Comparison of ENCODE assay signal across 8 mouse cellular contexts in genomic region chr1:39522519-39522918, GRCm38 (mm10). TPM values are rescaled to one million over a fixed set of nuclear protein-coding genes. Genes with fewer than 3 reads are reported as not detected.
A peak's percentile ranks its signal among the peaks of the same experiment; 100 is the strongest.
DNase-seq lines count a peak whose midpoint lies in the region; ATAC-seq and TF ChIP-seq lines count a peak whose summit lies in the region.

No protein-coding gene starts in this region.

- no peak overlapping the region for H3K4me2 ChIP-seq in embryonic facial prominence, embryonic 14.5 days (ENCODE audit: low read depth, low read length)

- H3K27ac ChIP-seq in embryonic facial prominence, embryonic 14.5 days (replicated peaks; ENCODE audit: low read depth, low read length): no peak overlapping the region

- no peak; the same call in 1 of the 2 replicates for ATAC-seq in G1E (ENCODE audit: extremely low read depth, insufficient number of reproducible peaks, low FRiP score, poor library complexity, severe bottlenecking)
- no peak for ATAC-seq in embryonic facial prominence, embryonic 14.5 days (ENCODE audit: low read depth)

- H3K9me3 ChIP-seq in G1E (replicated peaks): peaks cover 9% of the 10 kb centered on the region
- no peaks in the 10 kb centered on the region for H3K9me3 ChIP-seq in embryonic facial prominence, embryonic 14.5 days (ENCODE audit: control insufficient read depth, low read length)

- 24% methylated on average over 5 of the region's 5 CpGs for WGBS in embryonic facial prominence, embryonic 14.5 days

- no peak overlapping the region for H3K4me3 ChIP-seq in G1E (ENCODE audit: low read depth, low read length)
- no peak overlapping the region for H3K4me3 ChIP-seq in embryonic facial prominence, embryonic 14.5 days (ENCODE audit: low read depth, low read length)

- DNase-seq in cerebellum, adult 18-20 months: peak; percentile 44 to 59
- DNase-seq in cerebellum, adult 11 months: no peak
- DNase-seq in layer of hippocampus, postnatal 10 days (ENCODE audit: low spot score in 2 of 2): peak; percentile 36 to 52
- no peak for DNase-seq in layer of hippocampus, postnatal 25 days (ENCODE audit: extremely low spot score in 1 of 2, low spot score in 1 of 2)
- DNase-seq in G1E (ENCODE audit: low spot score): peak; percentile 48
- DNase-seq in embryonic facial prominence, embryonic 14.5 days (ENCODE audit: low spot score): peak; percentile 54
- DNase-seq in lung, postnatal 36 days: peak; percentile 70
- no peak for DNase-seq in ovary, postnatal 10 days (ENCODE audit: low spot score)

- H3K27me3 ChIP-seq in G1E (ENCODE audit: insufficient read depth, low read length): peaks cover 33% of the 10 kb centered on the region
- H3K27me3 ChIP-seq in embryonic facial prominence, embryonic 14.5 days (replicated peaks; ENCODE audit: control insufficient read depth, insufficient read depth, low read length): no peaks in the 10 kb centered on the region

- TF ChIP-seq CTCF in G1E (IDR thresholded peaks at IDR 0.05; ENCODE audit: low read depth, low read length): peak; percentile 61

- H3K36me3 ChIP-seq in G1E (replicated peaks): no peaks in the 10 kb centered on the region
- no peaks in the 10 kb centered on the region for H3K36me3 ChIP-seq in embryonic facial prominence, embryonic 14.5 days (ENCODE audit: control insufficient read depth, insufficient read depth, low read length)

- no peak overlapping the region for H3K9ac ChIP-seq in embryonic facial prominence, embryonic 14.5 days (ENCODE audit: low read depth, low read length)

- H3K4me1 ChIP-seq in G1E (ENCODE audit: insufficient read depth, low read depth, low read length): peaks cover 7% of the 10 kb centered on the region
- H3K4me1 ChIP-seq in embryonic facial prominence, embryonic 14.5 days (ENCODE audit: control insufficient read depth, insufficient read depth, low read length): no peaks in the 10 kb centered on the region

RNA-seq across cellular contexts. Expression of gene Cnot11, which starts 12.3 kb away (rescaled TPM):
- 10 to 100 TPM; 23.8 to 24.2 TPM for total RNA-seq in layer of hippocampus, postnatal 10 days (2021)
- 10 to 100 TPM; 22.0 to 22.9 TPM for total RNA-seq in layer of hippocampus, postnatal 25 days (2021)
- total RNA-seq in G1E (2014; fragmentation: Nextera tagmentation) (44.8 and 46.5 TPM in 2 replicates), G1E (2017) (37.9 and 41.2 TPM in 2 replicates)
- 117 and 176 TPM in 2 replicates for polyA plus RNA-seq in G1E (2012)
- polyA plus RNA-seq in embryonic facial prominence, embryonic 14.5 days (2014; fragmentation: Nextera tagmentation; extraction: Ambion mirVana): 21.1 and 23.6 TPM in 2 replicates

RNA-seq across cellular contexts. Expression of gene Tbc1d8, which starts 44.0 kb away (rescaled TPM):
- 10 to 100 TPM; 14.9 to 15.0 TPM for total RNA-seq in layer of hippocampus, postnatal 10 days (2021)
- total RNA-seq in layer of hippocampus, postnatal 25 days (2021): 10 to 100 TPM; 11.4 to 12.7 TPM
- total RNA-seq in G1E (2014; fragmentation: Nextera tagmentation) (3.5 and 5.7 TPM in 2 replicates), G1E (2017) (6.9 and 8.4 TPM in 2 replicates)
- 3.9 TPM in 2 replicates for polyA plus RNA-seq in G1E (2012)
- 11.5 and 13.1 TPM in 2 replicates for polyA plus RNA-seq in embryonic facial prominence, embryonic 14.5 days (2014; fragmentation: Nextera tagmentation; extraction: Ambion mirVana)

RNA-seq across cellular contexts. Expression of gene Rnf149, which starts 54.7 kb away (rescaled TPM):
- total RNA-seq in layer of hippocampus, postnatal 10 days (2021): 10 to 100 TPM; 29.6 to 29.8 TPM
- total RNA-seq in layer of hippocampus, postnatal 25 days (2021): 10 to 100 TPM; 30.9 to 31.1 TPM
- total RNA-seq in G1E (2014; fragmentation: Nextera tagmentation): 67.1 and 74.4 TPM in 2 replicates
- total RNA-seq in G1E (2017): 93.6 and 108 TPM in 2 replicates
- polyA plus RNA-seq in G1E (2012): 86.8 and 106 TPM in 2 replicates
- 23.5 and 27.6 TPM in 2 replicates for polyA plus RNA-seq in embryonic facial prominence, embryonic 14.5 days (2014; fragmentation: Nextera tagmentation; extraction: Ambion mirVana)

Comparison
In these comparisons a context has a peak if more than half of its experiments do, and no peak if none do; other contexts are left out.
1. DNase-seq: peak in cerebellum, adult 18-20 months (2 of 2), layer of hippocampus, postnatal 10 days (2 of 2), G1E (single experiment), embryonic facial prominence, embryonic 14.5 days (single experiment) and lung, postnatal 36 days (single experiment); none in cerebellum, adult 11 months (single experiment), layer of hippocampus, postnatal 25 days (0 of 2) and ovary, postnatal 10 days (single experiment).